Comparison of ENCODE assay signal across 19 mouse cellular contexts in genomic region chr16:8189071-8189470, GRCm38 (mm10).
"Had no signal": no experiment of that assay in that cellular context is flagged by ENCODE, and none has a peak within 500 bp of the region (broad histone marks: within the 10 kb centered on the region; RNA-seq: fewer than 3 reads in every experiment).

No protein-coding gene starts in this region.

- H3K27me3 ChIP-seq: liver, embryonic 12.5 days; liver, embryonic 15.5 days; lung, embryonic 15.5 days; megakaryocyte, embryonic 14.5 days; midbrain, embryonic 13.5 days; neural tube, embryonic 13.5 days had no signal

- H3K4me2 ChIP-seq: liver, embryonic 12.5 days; liver, embryonic 15.5 days; lung, embryonic 15.5 days; midbrain, embryonic 13.5 days; neural tube, embryonic 13.5 days had no signal

- H3K36me3 ChIP-seq: liver, embryonic 12.5 days; liver, embryonic 15.5 days; lung, embryonic 15.5 days; midbrain, embryonic 10.5 days; midbrain, embryonic 13.5 days; neural tube, embryonic 13.5 days had no signal

- H3K27ac ChIP-seq: kidney, postnatal 0 days; left cerebral cortex, adult 2 months; liver, embryonic 12.5 days; liver, embryonic 15.5 days; lung, embryonic 15.5 days; midbrain, embryonic 10.5 days; midbrain, embryonic 13.5 days; neural tube, embryonic 13.5 days had no signal

- H3K4me1 ChIP-seq: liver, embryonic 12.5 days; liver, embryonic 15.5 days; lung, embryonic 15.5 days; megakaryocyte, embryonic 14.5 days had no signal

- H3K4me3 ChIP-seq: left cerebral cortex, adult 2 months; liver, embryonic 12.5 days; liver, embryonic 15.5 days; lung, embryonic 15.5 days; megakaryocyte, embryonic 14.5 days; midbrain, embryonic 10.5 days; midbrain, embryonic 13.5 days; myocyte; neural tube, embryonic 13.5 days had no signal

- H3K9me3 ChIP-seq: liver, embryonic 12.5 days; liver, embryonic 15.5 days; lung, embryonic 15.5 days; midbrain, embryonic 10.5 days; midbrain, embryonic 13.5 days; neural tube, embryonic 13.5 days had no signal

- ATAC-seq: liver, embryonic 12.5 days; midbrain, embryonic 13.5 days; midbrain, embryonic 16.5 days had no signal

- DNase-seq: layer of hippocampus, postnatal 36 days; lung, adult 18-20 months; lung, postnatal 10 days; lung, postnatal 36 days; retina, postnatal 1 day; right cerebral cortex, postnatal 25 days; thymus, adult 18-20 months; thymus, postnatal 36 days had no signal

- H3K9ac ChIP-seq: liver, embryonic 12.5 days; liver, embryonic 15.5 days; lung, embryonic 15.5 days; midbrain, embryonic 13.5 days; neural tube, embryonic 13.5 days had no signal
